Mouse (Mus musculus): ENCODE measurements at regions not wholly inside any gene's neighbourhood (a gene's known extent, or its start where the extent isn't known, plus 50 kb on each side); places are given as distances from the start of the nearest gene placed in this dataset.
"Not testable (repeated sequence)": the region's sequence is repeated elsewhere in the genome, so short reads cannot be mapped to it uniquely, and the experiment has no call there.

GRCm38 (mm10) chr8:60728339-60728738 lies 95.7 kb downstream of the Mfap3l start:
- DNase-seq (ENCODE audit: low read depth, low spot score), result no peak

GRCm38 (mm10) chr8:60732545-60732944 lies 99.9 kb downstream of the Mfap3l start:
- DNase-seq (ENCODE audit: low read depth, low spot score), result no peak

- DNase-seq (ENCODE audit: low read depth, low spot score), result no peak
Observed at GRCm38 (mm10) chr8:60735961-60736360, 103.3 kb downstream of the Mfap3l start.

GRCm38 (mm10) chr8:60736401-60736800 lies 103.8 kb downstream of the Mfap3l start:
- DNase-seq (ENCODE audit: low read depth, low spot score), result no peak

- no peak for DNase-seq (ENCODE audit: low read depth, low spot score)
Observed at GRCm38 (mm10) chr8:60736913-60737312, 104.3 kb downstream of the Mfap3l start.

- no peak for DNase-seq (ENCODE audit: low read depth, low spot score)
Observed at GRCm38 (mm10) chr8:60737616-60738015, 105.0 kb downstream of the Mfap3l start.

- DNase-seq (ENCODE audit: low read depth, low spot score), result no peak
Observed at GRCm38 (mm10) chr8:60745877-60746276, 113.2 kb downstream of the Mfap3l start.

- DNase-seq (ENCODE audit: low read depth, low spot score), result peak; percentile 63
Observed at GRCm38 (mm10) chr8:60746486-60746885, 113.9 kb downstream of the Mfap3l start.

GRCm38 (mm10) chr8:60755704-60756415 lies 123.2 kb downstream of the Mfap3l start:
- DNase-seq (ENCODE audit: low read depth, low spot score), result no peak

GRCm38 (mm10) chr8:60763959-60764358 lies 126.3 kb upstream of the Hpf1 start:
- DNase-seq (ENCODE audit: low read depth, low spot score), result peak; percentile 37

GRCm38 (mm10) chr8:60773350-60773749 lies 116.9 kb upstream of the Hpf1 start:
- peak; percentile 95 for DNase-seq (ENCODE audit: low read depth, low spot score)

- not testable (repeated sequence) for DNase-seq (ENCODE audit: low read depth, low spot score)
Observed at GRCm38 (mm10) chr8:60776251-60776650, 114.0 kb upstream of the Hpf1 start.

- DNase-seq (ENCODE audit: low read depth, low spot score), result peak; percentile 26
Observed at GRCm38 (mm10) chr8:60785049-60785448, 105.2 kb upstream of the Hpf1 start.

GRCm38 (mm10) chr8:60790453-60790852 lies 99.8 kb upstream of the Hpf1 start:
- peak; percentile 49 for DNase-seq (ENCODE audit: low read depth, low spot score)

- no peak for DNase-seq (ENCODE audit: low read depth, low spot score)
Observed at GRCm38 (mm10) chr8:60792518-60792917, 97.7 kb upstream of the Hpf1 start.

GRCm38 (mm10) chr8:60804787-60805186 lies 85.4 kb upstream of the Hpf1 start:
- DNase-seq (ENCODE audit: low read depth, low spot score), result no peak

GRCm38 (mm10) chr8:60806772-60807171 lies 83.4 kb upstream of the Hpf1 start:
- DNase-seq (ENCODE audit: low read depth, low spot score), result no peak

- no peak for DNase-seq (ENCODE audit: low read depth, low spot score)
Observed at GRCm38 (mm10) chr8:60809806-60810205, 80.4 kb upstream of the Hpf1 start.

- peak; percentile 42 for DNase-seq (ENCODE audit: low read depth, low spot score)
Observed at GRCm38 (mm10) chr8:60810955-60811354, 79.3 kb upstream of the Hpf1 start.

- no peak for DNase-seq (ENCODE audit: low read depth, low spot score)
Observed at GRCm38 (mm10) chr8:60825676-60826442, 64.4 kb upstream of the Hpf1 start.

- DNase-seq (ENCODE audit: low read depth, low spot score), result no peak
Observed at GRCm38 (mm10) chr8:60827241-60827640, 63.0 kb upstream of the Hpf1 start.

- no peak for DNase-seq (ENCODE audit: low read depth, low spot score)
Observed at GRCm38 (mm10) chr8:60829093-60829492, 61.1 kb upstream of the Hpf1 start.

GRCm38 (mm10) chr8:60830556-60830955 lies 59.7 kb upstream of the Hpf1 start:
- no peak for DNase-seq (ENCODE audit: low read depth, low spot score)
